Mouse (Mus musculus) midbrain, embryonic 10.5 days (tissue): Measurements from ENCODE around the gene Vmn1r12. TPM values are rescaled to one million over a fixed set of nuclear protein-coding genes. Genes with fewer than 3 reads are reported as not detected.
"Not testable (repeated sequence)": the region's sequence is repeated elsewhere in the genome, so short reads cannot be mapped to it uniquely, and the experiment has no call there.

Experiments used
- DNase-seq: peaks from one replicate; pipeline ENCODE4 v3.0.0-alpha.2; 2017; ENCODE audit warnings: low spot score
- H3K27ac ChIP-seq: fragments of 300-500 bp; sonication (generic); replicated peaks from 2 replicates; pipeline ENCODE4 v1.5.1; 2016; ENCODE audit warnings: mild to moderate bottlenecking
- H3K27me3 ChIP-seq: fragments of 300-500 bp; sonication (generic); 2 replicates; pipeline ENCODE4 v1.6.1; 2016; ENCODE audit warnings: low read depth, mild to moderate bottlenecking; ENCODE audit not compliant: poor library complexity, severe bottlenecking
- H3K36me3 ChIP-seq: fragments of 300-500 bp; sonication (generic); 2 replicates; pipeline ENCODE4 v1.6.1; 2016; ENCODE audit warnings: mild to moderate bottlenecking, moderate library complexity
- H3K4me1 ChIP-seq: fragments of 300-500 bp; sonication (generic); 2 replicates; pipeline ENCODE4 v1.6.1; 2016
- H3K4me3 ChIP-seq: fragments of 300-500 bp; sonication (generic); 2 replicates; pipeline ENCODE4 v1.5.1; 2016; ENCODE audit warnings: mild to moderate bottlenecking, moderate library complexity
- H3K9me3 ChIP-seq: fragments of 300-500 bp; sonication (generic); replicated peaks from 2 replicates; pipeline ENCODE4 v1.6.1; 2016; ENCODE audit warnings: mild to moderate bottlenecking
- WGBS: fragments of 180-500 bp; shearing (Covaris S2); methylation state at CpG from one replicate; pipeline ENCODE4 v1.1.7; 2016; 5-methylcytosine and 5-hydroxymethylcytosine counted together
- polyA plus RNA-seq: library from polyadenylated mRNA; unstranded; fragments of >200 nt; fragmentation: Nextera tagmentation; extraction: Ambion mirVana; gene quantifications from 2 replicates; pipeline ENCODE4 v1.2.1, GENCODE M21; 2016

Gene Vmn1r12
- not detected in 2 replicates for polyA plus RNA-seq

- no peaks in the 10 kb centered on the region for H3K9me3 ChIP-seq
- WGBS = 92% methylated on average over 2 of the region's 2 CpGs
These were observed at the start of gene Vmn1r12 for GRCm38 (mm10) chr6:57156619-57157018. Vmn1r12 (plus strand) TSS chr6:57156919.

GRCm38 (mm10) chr6:57109154-57109553 is 47.6 kb upstream of the Vmn1r12 start, which contains the start of gene Vmn1r10:
Vmn1r10 (plus strand) TSS chr6:57109454.
- Histone ChIP-seq H3K4me3 (no peak within 1 kb of the TSS), H3K27me3 (no peaks in the 10 kb centered on the region), H3K4me1 (no peaks in the 10 kb centered on the region), H3K36me3 (no peaks in the 10 kb centered on the region), H3K27ac (no peak within 1 kb of the TSS), H3K9me3 (no peaks in the 10 kb centered on the region)
- DNase-seq = no peak
- WGBS = 83% methylated on average over 3 of the region's 3 CpGs

More at GRCm38 (mm10) chr6:57156619-57157018, at the start of gene Vmn1r12:
- Histone ChIP-seq H3K27me3 (no peaks in the 10 kb centered on the region), H3K4me3 (no peak within 1 kb of the TSS), H3K4me1 (no peaks in the 10 kb centered on the region), H3K36me3 (no peaks in the 10 kb centered on the region), H3K27ac (no peak within 1 kb of the TSS)
- DNase-seq = no peak

GRCm38 (mm10) chr6:57133155-57133554 is 23.6 kb upstream of the Vmn1r12 start, which contains the start of gene Vmn1r11:
Vmn1r11 (plus strand) TSS chr6:57133455.
- H3K4me1 ChIP-seq = no peaks in the 10 kb centered on the region
- H3K36me3 ChIP-seq = no peaks in the 10 kb centered on the region
- no peak for DNase-seq
- H3K9me3 ChIP-seq = no peaks in the 10 kb centered on the region
- H3K4me3 ChIP-seq = no peak within 1 kb of the TSS
- H3K27ac ChIP-seq = no peak within 1 kb of the TSS
- no peaks in the 10 kb centered on the region for H3K27me3 ChIP-seq
- whole genome bisulfite sequencing = 77% methylated on average over 1 of the region's 1 CpGs

- DNase-seq, H3K27ac ChIP-seq, H3K9me3 ChIP-seq, H3K4me3 ChIP-seq, H3K4me1 ChIP-seq, H3K27me3 ChIP-seq, H3K36me3 ChIP-seq: not testable (repeated sequence)
- 71% methylated on average over 3 of the region's 3 CpGs for WGBS
These were observed 33.3 kb downstream of the Vmn1r12 start for GRCm38 (mm10) chr6:57190016-57190415.

- H3K27me3 ChIP-seq, H3K36me3 ChIP-seq, H3K9me3 ChIP-seq, DNase-seq, H3K4me3 ChIP-seq, H3K27ac ChIP-seq, H3K4me1 ChIP-seq: not testable (repeated sequence)
- WGBS = 88% methylated on average over 1 of the region's 1 CpGs
These were observed 46.3 kb downstream of the Vmn1r12 start, which contains the start of gene Vmn1r13 for GRCm38 (mm10) chr6:57202990-57203389. Vmn1r13 (plus strand) TSS chr6:57203290.

Other genes starting within 250 kb of the Vmn1r12 start
- 67.5 and 71.8 TPM in 2 replicates for gene Nt5c3, start 233.0 kb upstream of the Vmn1r12 start, polyA plus RNA-seq
- gene Vmn1r4, start 232.9 kb upstream of the Vmn1r12 start, polyA plus RNA-seq = 0.37 and 0.43 TPM in 2 replicates
- gene Vmn1r5, start 186.6 kb upstream of the Vmn1r12 start, polyA plus RNA-seq = not detected in 2 replicates
- gene Vmn1r6, start 159.7 kb upstream of the Vmn1r12 start, polyA plus RNA-seq = not detected in 2 replicates
- not detected in 2 replicates for gene Vmn1r7, start 131.6 kb upstream of the Vmn1r12 start, polyA plus RNA-seq
- gene Vmn1r8, start 124.6 kb upstream of the Vmn1r12 start, polyA plus RNA-seq = not detected in 2 replicates
- not detected in 2 replicates for gene Vmn1r9, start 90.1 kb upstream of the Vmn1r12 start, polyA plus RNA-seq
- gene Vmn1r10, start 47.5 kb upstream of the Vmn1r12 start, polyA plus RNA-seq = not detected in 2 replicates
- gene Vmn1r11, start 23.5 kb upstream of the Vmn1r12 start, polyA plus RNA-seq = not detected in 2 replicates
- not detected in 2 replicates for gene Vmn1r13, start 46.4 kb downstream of the Vmn1r12 start, polyA plus RNA-seq
- not detected in 2 replicates for gene Vmn1r14, start 74.8 kb downstream of the Vmn1r12 start, polyA plus RNA-seq
- not detected in 2 replicates for gene Vmn1r15, start 101.0 kb downstream of the Vmn1r12 start, polyA plus RNA-seq
- not detected in 2 replicates for gene Vmn1r16, start 172.6 kb downstream of the Vmn1r12 start, polyA plus RNA-seq
- gene Vmn1r17, start 206.8 kb downstream of the Vmn1r12 start, polyA plus RNA-seq = not detected in 2 replicates
- not detected in 2 replicates for gene Vmn1r18, start 238.9 kb downstream of the Vmn1r12 start, polyA plus RNA-seq
- not detected in 2 replicates for gene Vmn1r19, start 246.9 kb downstream of the Vmn1r12 start, polyA plus RNA-seq